Mouse (Mus musculus): ENCODE measurements at regions not wholly inside any gene's neighbourhood (a gene's known extent, or its start where the extent isn't known, plus 50 kb on each side); places are given as distances from the start of the nearest gene placed in this dataset.

DNA sequence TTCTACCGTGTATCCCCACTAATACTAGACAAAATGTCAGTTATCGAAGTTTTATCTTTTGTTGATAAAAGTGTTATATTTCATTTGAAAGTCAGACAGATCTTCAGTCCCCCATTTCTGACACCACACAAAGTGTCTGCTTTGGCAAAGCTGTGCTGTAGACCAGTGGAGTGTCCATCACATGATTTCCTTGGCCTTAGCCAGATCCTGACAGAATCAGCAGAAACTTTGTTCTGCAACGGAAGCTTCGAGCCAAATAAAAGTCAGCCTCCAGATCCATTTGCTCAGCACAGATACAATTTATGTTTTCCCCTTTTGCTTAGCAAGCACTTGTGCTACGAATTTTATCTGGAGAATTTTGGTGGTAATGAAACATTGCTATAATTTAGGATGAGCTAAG, 360.9 kb downstream of the Slc16a7 start:
- Histone ChIP-seq H3K4me3 (ENCODE audit: low read depth, low read length) (no peak overlapping the region), H3K9ac (replicated peaks) (no peak overlapping the region), H3K9me3 (ENCODE audit: low read length) (no peaks in the 10 kb centered on the region), H3K27me3 (ENCODE audit: insufficient read depth, low read length) (no peaks in the 10 kb centered on the region), H3K36me3 (replicated peaks; ENCODE audit: insufficient read depth, low read length) (no peaks in the 10 kb centered on the region), H3K27ac (ENCODE audit: low read depth) (no peak overlapping the region), H3K4me1 (ENCODE audit: insufficient read depth) (no peaks in the 10 kb centered on the region), H3K4me2 (ENCODE audit: low read depth, low read length) (no peak overlapping the region)
- ATAC-seq, result no peak
- 71% methylated on average over 5 of the region's 5 CpGs for WGBS (ENCODE audit: insufficient replicate concordance)
- DNase-seq, result no peak
- TF ChIP-seq CTCF (IDR thresholded peaks at IDR 0.05; ENCODE audit: low read depth), result no peak
- TF ChIP-seq EP300 (IDR thresholded peaks at IDR 0.05; ENCODE audit: low read depth), result no peak

- no peak overlapping the region for H3K4me3 ChIP-seq (ENCODE audit: low read depth, low read length)
- DNase-seq (no peak), ATAC-seq (no peak)
- no peaks in the 10 kb centered on the region for H3K4me1 ChIP-seq (ENCODE audit: insufficient read depth)
- no peak overlapping the region for H3K27ac ChIP-seq (ENCODE audit: low read depth)
- no peak overlapping the region for H3K9ac ChIP-seq (replicated peaks)
- H3K36me3 ChIP-seq (replicated peaks; ENCODE audit: insufficient read depth, low read length), result no peaks in the 10 kb centered on the region
- no peaks in the 10 kb centered on the region for H3K9me3 ChIP-seq (ENCODE audit: low read length)
- TF ChIP-seq EP300 (IDR thresholded peaks at IDR 0.05; ENCODE audit: low read depth) (no peak), CTCF (IDR thresholded peaks at IDR 0.05; ENCODE audit: low read depth) (no peak)
- H3K4me2 ChIP-seq (ENCODE audit: low read depth, low read length), result no peak overlapping the region
- WGBS (ENCODE audit: insufficient replicate concordance), result 52% methylated on average over 2 of the region's 2 CpGs
- no peaks in the 10 kb centered on the region for H3K27me3 ChIP-seq (ENCODE audit: insufficient read depth, low read length)
These were observed 362.4 kb downstream of the Slc16a7 start for GRCm38 (mm10) chr10:125026851-125027250.

Measured in liver, postnatal 0 days (tissue).